Mouse (Mus musculus) adrenal gland, postnatal 10 days (tissue): ENCODE results near the gene Gm42742. TPM values are rescaled to one million over a fixed set of nuclear protein-coding genes. Genes with fewer than 3 reads are reported as not detected.

ENCODE experiments used
- DNase-seq: peaks from one replicate; pipeline ENCODE4 v3.0.0; 2021; ENCODE audit warnings: mixed read lengths
- total RNA-seq, 2 experiments: library from RNA; stranded (reverse); gene quantifications; 2 replicates each; pipeline ENCODE4 v1.2.3; 2021

Gm42742 gene
- total RNA-seq, 2 experiments from 2014 or later, result 17.7 to 22.5 TPM

DNA sequence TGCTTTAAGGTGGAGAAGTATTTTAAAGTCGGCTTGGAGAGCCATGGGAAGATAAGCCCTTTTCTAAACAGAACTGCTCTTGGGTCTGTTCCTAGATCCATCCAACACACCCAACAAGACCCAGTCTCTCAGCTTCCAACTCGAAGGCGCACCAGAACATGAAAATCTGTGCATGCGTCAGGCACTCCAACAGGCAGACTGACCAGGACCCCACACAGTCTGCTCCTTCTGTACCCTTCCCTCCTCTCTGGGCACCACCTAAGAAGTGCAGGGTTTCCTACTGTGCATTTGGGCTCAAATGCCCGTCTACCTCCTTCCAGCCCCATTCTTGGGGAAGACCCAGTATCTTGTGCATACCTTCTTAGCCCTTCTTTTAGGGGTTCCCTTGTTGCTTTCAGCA is 406 bp downstream of the Gm42742 start:
- no peak for DNase-seq

DNA sequence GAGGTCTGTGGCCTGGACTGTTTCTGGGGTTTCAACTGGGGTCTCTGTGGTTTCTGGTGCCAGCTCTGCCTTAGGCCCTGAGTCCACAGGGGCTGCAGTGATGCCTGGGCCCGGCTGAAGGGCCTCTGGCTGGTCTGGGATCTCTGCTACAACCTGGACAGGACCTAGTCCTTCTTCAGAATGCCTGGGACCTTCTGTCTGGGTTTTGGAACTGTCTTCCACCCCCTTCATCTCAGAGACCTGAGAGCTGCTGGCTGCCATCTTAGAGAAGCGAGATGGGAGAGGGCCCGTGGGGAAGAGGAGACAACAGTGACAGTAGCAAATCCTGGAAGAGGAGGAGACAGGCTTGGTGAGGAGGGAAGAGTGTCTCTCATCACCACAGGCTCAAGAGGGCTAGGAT is 866 bp downstream of the Gm42742 start:
- no peak for DNase-seq

DNA sequence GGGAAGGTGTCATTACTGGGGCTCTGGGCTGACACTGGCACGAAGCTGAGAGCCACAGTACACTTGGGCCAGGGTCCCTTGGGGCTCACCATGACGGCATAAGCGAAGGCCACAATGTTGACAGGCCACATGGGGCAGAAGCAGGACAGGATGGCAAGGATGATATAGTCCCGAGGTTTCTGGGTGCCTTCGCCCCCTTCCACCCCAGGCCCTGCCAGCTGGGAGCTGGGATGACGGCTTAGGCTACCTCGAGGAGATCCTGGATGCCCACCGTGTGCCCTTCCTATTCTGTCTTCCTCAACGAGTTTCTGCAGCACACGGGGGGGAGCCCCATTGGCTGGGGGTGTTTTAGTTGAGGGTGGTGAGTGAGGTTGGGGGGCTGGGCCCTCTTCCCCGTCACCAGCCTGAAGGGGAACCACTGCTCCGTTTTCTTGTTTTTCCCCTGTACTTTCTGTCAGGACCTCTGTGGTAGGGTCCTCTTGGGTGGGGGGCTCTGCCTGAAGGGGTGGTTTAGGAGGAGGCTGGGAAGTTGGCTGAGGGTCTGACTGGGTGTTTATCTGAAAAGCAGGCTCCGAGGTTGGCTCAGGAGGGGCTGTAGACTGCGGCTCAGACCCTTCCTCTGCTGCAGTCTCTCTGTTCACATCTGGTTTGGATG is 1.5 kb downstream of the Gm42742 start:
- no peak for DNase-seq

DNA sequence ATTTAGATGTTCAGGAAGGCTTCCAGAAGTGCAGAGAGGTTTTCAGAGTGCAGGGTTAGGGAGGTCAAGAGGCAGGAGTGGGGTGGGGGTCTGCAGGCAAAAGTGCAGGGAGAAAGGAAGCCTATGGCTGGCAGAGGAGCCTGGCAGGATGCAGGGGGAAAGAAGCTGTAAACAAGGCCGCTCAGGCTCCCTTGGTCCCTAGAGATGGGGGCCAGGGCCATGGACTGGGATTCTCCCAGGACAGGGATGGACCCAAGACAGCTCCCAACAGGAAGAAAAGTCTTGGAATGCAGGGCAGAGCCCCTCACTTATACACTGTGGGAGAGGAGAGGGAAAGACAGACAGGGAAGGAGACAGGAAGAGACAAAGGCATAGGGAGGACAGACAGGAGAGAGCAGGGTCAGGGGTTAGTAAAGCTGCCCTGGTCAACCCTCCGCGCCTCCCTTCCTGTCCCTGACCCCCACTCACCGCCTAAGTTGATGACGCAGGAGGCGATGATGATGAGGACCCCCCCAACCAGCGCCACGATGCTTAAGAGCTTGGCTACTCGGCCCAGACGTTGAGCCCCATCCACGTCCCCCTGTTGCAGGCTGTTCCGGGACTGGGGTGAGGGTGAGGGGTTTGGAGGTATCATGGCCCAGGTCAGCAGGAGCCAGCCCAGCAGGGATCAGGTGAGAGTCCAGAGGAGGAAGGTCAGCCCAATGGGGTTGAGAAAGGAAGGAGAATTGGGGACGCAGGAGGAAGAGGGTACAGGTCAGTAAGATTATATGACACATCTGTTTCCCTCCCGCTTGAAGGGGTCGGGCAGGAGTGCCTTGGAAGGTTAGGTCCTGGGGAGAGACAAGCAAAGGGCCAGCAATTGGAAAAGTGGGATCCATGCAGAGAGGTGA is 2.2 kb downstream of the Gm42742 start:
- DNase-seq, result no peak

DNA sequence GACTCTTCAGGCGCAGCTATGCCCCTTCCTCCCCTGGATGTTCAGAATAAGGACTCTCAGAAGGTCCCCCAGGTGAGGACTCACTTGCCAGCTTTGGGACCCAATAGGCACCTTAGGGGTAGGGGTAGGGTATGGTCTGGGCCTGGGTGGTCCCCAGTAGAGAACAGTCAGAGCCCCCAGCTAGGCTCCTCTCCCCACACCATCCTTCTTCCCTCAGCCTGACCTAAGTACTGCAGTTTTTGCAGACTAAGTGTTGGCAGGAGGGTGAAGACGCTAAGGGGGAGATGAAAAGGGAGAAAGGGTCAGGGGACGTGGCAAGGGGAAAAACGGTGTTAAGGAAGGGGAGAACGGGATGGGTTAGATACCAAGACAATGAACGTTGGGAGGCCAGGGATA is 2.9 kb downstream of the Gm42742 start:
- DNase-seq, result no peak

DNA sequence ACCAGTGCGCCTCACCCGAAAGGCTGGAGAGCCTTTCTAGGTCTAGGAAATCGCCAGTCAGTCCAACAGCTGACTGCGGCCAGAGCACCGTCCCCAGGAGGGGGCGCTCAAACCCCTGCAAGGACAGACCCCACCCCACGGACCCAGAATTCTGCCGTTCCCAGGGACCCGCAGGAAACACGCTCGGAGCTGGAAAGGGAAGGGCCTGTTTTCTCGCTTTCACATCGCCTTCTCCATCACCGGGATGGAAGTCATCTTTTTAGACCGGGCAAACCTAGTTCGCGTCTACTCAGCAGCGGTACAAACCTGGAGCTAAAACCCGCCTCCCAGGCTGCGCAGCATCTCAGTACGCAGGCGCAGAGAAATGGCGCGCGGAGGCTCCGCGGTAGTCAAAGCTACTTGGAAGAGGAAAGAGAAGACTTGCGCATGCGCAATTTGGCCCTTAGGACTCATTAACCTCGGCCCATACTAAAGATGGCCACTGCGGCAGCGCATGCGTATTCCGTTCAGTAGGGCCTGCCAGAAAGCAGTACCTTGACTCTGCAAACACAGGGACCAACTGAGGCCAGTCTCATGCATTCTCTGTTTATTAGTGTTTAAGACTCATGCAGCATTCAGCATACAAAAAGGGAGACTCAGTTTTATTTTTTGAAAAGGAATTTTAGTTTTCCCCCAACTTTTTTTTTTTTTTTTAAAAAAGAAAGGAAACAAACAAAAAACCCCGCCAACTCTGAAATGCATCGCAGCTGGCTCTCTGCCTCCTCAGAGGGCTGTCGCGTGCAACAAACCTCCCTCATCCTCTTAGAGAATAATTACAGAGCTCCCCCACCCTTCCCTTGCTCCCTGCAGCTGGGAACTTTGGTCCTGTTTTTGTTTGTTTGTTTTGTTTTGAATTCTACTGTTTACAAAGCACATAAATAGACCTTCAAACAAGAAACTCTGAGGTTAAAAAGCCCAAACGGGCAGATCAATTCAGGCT is 3.6 kb downstream of the Gm42742 start, which contains the start of gene Pagr1a:
TSS of gene Pagr1a (minus strand) at position 382 of the 979 bp plus-strand sequence.
- DNase-seq, result peak; percentile 96

DNA sequence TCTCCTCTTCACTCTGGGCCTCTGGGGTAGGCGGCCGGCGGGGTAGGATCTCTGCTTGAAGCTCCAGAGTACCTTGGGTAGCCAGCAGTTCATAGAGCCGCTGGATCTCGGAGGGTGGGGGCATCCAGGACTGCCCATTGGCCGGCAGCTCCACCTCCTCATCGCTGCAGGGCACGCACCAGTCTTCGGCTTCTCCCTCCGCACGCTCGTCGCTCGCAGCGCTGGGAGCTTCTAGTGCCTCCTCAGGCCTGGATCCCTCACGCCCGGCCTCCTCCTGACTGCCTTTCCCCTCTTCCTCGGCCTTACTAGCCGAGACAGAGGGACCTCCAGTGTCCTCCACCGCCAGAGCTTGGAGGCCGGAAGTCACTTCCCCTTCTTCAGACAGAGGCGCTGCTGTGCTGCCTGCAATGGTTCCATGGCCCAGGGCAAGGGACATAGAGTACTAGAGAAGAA is 4.4 kb downstream of the Gm42742 start:
- DNase-seq, result peak; percentile 78

DNA sequence TGATC is 4.6 kb downstream of the Gm42742 start, which contains the start of gene Pagr1b:
TSS of gene Pagr1b (minus strand) at position 4 of the 5 bp plus-strand sequence.
- DNase-seq, result no peak

DNA sequence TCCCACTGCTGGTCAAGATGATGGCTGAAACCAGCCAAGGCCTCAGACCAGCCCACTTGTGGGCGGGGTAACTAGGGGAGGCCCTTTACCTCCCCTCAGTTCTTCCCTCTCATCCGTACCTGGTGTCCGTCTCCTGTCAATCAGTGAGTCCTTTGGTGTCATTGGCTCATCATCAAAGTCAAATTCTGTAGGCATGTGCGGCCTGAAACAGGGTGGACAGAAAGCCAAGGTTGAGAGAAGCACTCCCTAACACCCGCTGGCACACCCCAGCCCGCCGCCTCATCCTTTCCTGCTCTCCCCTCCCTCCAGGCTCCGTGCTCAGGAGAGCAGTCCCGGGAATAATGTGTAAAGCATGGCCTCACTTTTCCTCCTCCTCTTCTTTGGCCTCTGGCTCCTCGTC is 4.8 kb downstream of the Gm42742 start:
- DNase-seq, result peak; percentile 69

DNA sequence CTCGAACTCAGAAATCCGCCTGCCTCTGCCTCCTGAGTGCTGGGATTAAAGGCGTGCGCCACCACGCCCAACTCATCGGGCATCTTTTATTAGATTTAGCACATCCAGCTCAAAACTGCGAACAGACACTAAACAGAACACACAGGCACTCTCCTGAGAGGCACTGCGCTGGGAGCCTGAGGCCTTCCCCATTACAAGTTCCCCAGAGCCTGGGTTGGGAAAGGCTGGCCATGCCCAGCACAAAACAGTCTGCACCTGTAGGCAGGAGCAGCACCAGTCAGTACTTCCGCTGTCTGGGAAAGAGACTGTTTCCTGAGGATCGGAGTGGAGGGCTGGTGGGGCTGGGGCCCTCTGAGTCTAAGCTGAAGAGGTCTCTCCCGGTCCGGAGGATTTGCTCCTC is 5.9 kb downstream of the Gm42742 start:
- no peak for DNase-seq

DNA sequence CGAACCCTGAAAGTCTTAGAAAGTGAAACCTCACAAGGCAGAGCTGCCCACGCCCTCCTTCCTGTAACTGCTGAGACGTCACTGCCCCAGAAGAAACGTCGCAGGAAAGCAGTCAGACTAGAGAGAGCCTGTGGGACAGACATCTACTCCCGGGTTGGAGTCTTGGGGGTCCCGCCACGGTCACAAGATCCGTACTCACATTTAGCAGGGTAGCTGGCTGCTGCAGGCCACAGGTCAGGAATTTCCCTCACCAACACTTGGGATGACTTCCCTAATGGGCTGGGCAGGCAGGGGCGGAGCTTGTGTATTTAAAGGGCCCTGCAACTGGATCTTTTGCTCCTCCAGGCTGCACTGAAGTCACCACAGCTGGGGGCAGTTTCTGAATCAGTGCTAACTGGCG is 6.6 kb downstream of the Gm42742 start, which contains the start of gene Mvp:
TSS of gene Mvp (minus strand) at position 302 of the 400 bp plus-strand sequence.
- peak; percentile 81 for DNase-seq

DNA sequence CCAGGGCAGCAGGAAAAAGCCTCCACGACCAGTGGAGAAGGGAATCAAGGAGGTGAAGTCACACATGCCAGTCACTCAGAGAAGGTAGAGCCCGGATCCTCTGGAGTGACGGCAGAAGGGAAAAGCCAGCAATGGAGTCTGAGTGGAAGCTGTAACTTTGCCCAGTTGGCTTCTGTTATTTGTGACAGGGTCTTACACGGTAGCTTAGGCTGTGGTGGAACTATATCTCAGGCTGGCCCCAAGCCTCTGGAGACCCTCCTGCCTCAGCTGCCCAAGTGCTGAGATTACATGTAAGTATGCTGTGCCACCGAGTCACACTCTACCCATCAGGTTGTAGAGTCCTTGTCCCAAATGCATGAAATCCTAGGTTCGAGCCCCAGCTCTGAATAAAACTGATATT is 7.5 kb downstream of the Gm42742 start:
- DNase-seq, result no peak

DNA sequence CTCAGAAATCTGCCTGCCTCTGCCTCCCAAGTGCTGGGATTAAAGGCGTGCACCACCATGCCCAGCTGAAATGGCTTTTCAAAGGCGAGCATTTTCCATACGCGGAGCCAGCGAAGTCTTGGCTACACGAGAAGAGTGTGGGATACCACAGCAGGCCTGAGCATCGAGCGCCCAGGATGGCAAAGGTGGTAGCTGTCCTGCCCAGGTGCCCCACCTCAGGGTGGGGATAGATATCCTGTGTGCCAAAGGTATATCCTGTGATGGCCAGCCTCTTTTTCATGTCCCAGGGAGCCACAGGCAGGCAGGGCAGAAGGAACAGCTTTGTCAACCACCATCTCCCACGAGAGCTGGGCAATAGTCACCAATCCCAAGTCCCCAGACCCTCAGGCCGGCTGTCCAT is 8.1 kb downstream of the Gm42742 start:
- DNase-seq, result no peak

DNA sequence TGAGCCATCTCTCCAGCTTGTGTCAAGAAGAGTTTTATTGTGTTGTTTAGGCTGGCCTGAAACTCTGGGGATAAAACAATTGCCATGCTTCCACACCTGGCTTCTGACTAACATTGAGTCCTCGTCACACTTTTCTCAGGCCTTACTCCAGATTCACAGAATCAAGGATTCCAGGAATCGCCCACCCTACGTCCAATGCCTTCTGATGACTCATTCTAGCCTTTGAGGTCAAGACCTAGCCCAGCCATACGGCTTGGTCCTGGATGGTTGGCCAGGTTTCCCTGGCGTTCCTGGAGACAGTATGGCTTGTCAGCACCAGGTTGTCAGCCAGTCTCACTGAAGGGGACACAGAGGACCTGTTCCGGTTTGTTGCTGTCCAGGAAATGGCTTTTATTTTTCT is 8.5 kb downstream of the Gm42742 start:
- DNase-seq, result peak; percentile 27

DNA sequence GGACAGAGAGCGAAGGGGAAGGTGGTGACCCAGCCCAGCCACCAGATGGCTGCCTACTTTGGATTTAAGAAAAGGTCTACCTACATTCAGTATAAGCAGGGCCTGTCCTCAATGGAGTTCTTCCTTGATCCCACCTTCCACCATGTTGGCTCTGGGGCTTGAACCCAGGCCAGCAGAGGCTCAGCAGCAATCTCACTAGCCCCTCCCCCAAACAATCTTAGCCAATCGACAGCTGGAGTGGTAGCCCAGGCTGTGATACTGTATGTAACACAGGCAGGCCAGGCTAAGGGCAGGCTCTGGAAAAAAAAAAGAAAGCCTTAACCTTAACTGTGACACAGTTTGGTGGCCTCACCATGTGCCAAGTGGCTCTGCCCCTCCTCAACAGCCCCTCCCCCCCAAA is 9.2 kb downstream of the Gm42742 start:
- DNase-seq, result no peak

DNA sequence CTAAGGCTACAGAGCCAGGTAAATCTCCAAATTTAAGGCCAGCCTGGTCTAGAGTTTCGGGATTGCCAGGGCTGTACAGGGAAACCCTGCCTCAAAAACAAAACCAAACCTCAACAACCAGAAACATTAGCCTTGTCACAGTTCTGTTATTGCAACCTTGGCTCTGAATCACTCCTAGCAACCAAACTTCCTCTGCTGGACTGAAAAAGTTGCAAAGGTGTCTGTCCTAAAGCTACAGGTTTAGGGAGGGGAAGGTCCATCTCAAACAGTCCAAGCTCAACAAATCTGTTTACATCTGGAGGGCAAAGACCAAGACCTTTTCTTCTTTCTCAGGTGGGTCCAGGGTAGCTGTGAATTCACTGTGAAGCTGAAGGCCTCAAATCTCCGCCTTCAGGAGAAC is 9.8 kb downstream of the Gm42742 start:
- no peak for DNase-seq

DNA sequence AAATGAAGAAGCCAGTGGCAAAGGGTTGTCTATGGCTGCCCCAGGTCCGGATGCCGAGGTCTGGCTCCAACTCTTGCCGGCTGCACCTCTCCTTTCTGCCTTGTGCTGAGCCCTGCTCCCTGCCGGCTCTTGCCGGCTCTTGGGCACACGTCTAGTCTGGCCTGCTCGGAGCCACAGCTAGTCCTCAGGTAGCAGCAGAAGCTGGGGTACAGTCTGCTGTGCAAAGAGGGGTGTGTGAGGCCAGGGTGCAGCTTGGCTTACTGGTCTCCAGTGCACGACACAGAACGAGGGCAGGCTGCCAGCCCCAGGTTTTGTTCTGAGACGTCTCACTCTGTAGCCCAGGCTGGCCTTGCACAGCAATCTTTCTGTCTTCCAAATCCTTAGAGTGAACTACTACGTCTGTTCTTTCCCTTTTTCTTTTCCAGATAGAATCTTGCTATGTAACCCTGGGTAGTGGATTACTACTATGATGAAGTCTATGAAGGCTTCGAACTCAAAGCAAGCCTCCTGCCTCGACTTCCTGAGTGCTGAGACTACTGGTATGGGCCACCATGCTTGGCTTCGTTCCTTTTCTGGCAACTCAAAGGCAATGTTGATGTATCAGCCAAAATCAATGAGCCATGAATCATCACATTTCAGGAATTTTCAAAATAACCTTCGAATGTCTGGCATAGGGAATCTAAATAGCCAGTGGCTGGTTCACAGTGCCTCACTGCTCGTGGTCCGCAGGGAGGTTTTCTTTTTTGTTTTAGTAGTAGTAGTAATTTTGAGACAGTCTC is 11.4 kb downstream of the Gm42742 start:
- no peak for DNase-seq

DNA sequence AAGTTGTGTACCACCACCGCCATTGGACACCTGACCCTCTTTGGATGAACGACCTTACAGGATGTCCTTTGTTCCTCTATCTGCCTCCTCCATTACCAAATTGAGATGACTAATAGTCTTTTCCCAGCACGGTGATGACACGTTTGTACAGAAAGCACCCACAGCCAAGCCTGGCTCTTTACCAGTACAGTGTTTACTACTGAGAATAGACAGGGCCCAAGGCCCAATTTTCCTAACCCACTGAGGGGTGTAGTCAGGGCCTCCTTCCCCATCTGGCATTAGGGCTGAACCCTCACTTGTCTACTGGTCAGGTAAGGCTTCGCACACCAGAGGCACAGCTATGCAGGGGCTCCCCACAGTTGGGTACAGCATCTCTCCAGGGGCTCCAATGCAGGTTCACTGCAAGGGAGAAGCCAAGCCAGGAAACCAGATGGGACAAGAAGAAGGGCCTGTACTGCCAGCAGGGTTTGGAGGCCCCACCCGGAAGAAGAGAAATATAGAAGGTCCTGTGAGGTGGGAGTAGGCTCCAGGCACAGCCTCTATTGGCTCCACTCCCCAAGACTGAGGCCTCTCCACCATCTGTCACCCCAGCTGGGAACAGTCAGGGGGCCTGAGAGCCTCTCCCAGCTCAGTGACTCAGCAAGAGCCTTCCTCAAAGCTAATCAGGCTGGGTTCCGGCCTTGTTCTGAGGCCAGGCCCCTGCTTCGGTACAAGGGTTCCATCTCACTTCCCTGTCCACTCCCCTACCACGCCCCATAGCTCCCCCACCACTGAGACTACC is 12.5 kb downstream of the Gm42742 start:
- peak; percentile 72 for DNase-seq

DNA sequence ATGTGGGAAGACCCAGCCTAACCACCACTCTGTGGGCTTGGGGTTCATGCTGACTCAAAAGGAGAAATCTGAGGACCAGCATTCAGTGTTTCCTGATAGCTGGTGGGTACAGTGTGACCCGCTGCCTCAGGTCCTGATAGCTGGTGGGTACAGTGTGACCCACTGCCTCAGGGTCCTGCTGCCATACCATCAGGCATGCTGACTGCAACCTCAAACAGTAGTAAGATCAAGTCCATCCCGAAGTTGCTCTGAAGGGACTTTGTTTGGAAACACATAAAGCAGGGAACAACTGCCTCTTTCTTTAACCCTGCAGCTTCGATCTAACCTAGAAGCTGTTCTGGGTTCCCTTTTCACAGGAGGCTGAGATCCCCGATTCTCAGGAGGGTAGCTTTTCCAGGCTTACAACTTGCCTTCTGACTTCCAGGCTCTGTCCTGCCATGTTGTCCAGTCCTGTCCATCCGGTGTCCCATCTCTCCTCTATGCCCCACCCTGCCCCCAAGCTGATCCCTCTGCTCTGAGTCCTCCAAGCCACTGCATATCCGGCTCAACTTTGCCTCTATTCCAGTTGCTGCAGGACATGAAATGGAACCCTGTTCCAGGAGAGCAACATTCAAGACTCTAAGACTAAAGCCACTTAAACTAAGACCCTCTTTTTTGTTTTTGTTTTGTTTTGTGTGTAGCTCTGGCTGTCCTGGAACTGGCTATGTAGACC is 13.4 kb downstream of the Gm42742 start:
- DNase-seq, result no peak

DNA sequence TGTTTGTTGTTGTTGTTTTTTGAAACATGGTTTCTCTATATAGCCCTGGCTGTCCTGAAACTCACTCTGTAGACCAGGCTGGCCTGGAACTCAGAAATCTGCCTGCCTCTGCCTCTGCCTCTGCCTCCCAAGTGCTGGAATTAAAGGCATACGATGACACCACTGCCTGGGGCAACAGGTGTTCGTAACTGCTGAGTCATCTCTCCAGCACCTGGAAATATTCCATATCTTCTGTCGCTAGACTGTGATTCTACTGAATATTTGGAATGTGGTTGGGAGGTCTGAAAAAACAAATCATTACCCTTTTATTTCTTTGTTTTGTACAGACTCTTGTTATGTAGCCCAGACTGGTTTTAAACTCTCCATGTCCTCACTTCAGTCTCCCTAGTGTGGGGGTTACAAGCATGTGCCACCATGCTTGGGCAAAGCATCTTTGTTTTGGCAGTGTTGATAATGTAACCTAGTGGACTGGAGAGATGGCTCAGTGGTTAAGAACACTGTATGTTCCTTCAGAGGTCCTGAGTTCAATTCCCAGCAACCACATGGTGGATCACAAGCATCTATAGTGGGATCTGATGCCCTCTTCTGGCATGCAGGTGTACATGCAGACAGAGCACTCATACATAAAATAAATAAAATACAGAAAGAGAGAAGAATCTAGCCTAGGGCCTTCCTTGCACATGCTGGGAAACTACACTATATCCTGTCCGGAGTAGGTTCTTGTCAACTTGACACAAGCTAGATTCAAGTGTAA is 16.6 kb downstream of the Gm42742 start:
- DNase-seq, result no peak
